Mouse (Mus musculus): ENCODE results near the gene 2610318N02Rik. TPM values are rescaled to one million over a fixed set of nuclear protein-coding genes. Genes with fewer than 3 reads are reported as not detected.

The 2610318N02Rik gene
- total RNA-seq, 1 experiment from 2014 or later: 19.7 TPM

Other genes with a start within 250 kb of the 2610318N02Rik start
- 20.3 and 22.3 TPM in 2 replicates for gene Ppm1f, start 228.7 kb downstream of the 2610318N02Rik start, total RNA-seq (2017)
- 139 and 173 TPM in 2 replicates for gene Mapk1, start 141.8 kb downstream of the 2610318N02Rik start, total RNA-seq (2017)
- 8.5 and 9.2 TPM in 2 replicates for gene Ypel1, start 55.5 kb downstream of the 2610318N02Rik start, total RNA-seq (2017)
- gene Ppil2, start 13.9 kb downstream of the 2610318N02Rik start, total RNA-seq (2017): 76.0 and 90.0 TPM in 2 replicates
- 47.0 and 52.7 TPM in 2 replicates for gene Sdf2l1, start 7.2 kb upstream of the 2610318N02Rik start, total RNA-seq (2017)
- gene Ydjc, start 19.5 kb upstream of the 2610318N02Rik start, total RNA-seq (2017): 14.3 and 25.8 TPM in 2 replicates
- gene Ccdc116, start 22.1 kb upstream of the 2610318N02Rik start, total RNA-seq (2017): 1.6 and 4.5 TPM in 2 replicates
- gene Ube2l3, start 77.5 kb upstream of the 2610318N02Rik start, total RNA-seq (2017): 135 and 163 TPM in 2 replicates
- gene Rimbp3, start 83.4 kb upstream of the 2610318N02Rik start, total RNA-seq (2017): 0.18 and 0.29 TPM in 2 replicates
- gene Hic2, start 108.4 kb upstream of the 2610318N02Rik start, total RNA-seq (2017): 1.5 and 1.6 TPM in 2 replicates
- 4.1 and 10.6 TPM in 2 replicates for gene Tmem191c, start 150.9 kb upstream of the 2610318N02Rik start, total RNA-seq (2017)
- gene Serpind1, start 206.2 kb upstream of the 2610318N02Rik start, total RNA-seq (2017): 0.09 TPM in 1 of 2 replicates, not detected in the other

Measured in common myeloid progenitor, adult 5-6 weeks (primary cell).